Mouse (Mus musculus) cerebellum, adult 2 months (tissue): ENCODE results near the gene Lpar6.

Experiments
- CTCF ChIP-seq: fragments of 200-500 bp; IDR thresholded peaks from 2 replicates; pipeline ENCODE4 v1.5.1; 2011; ENCODE audit warnings: low read depth, mild to moderate bottlenecking, control low read depth, low read length, moderate library complexity, borderline replicate concordance; ENCODE audit not compliant: insufficient read depth
- POLR2A ChIP-seq: fragments of 200-500 bp; IDR thresholded peaks from 2 replicates; pipeline ENCODE4 v1.6.1; 2011; ENCODE audit warnings: low read length, control low read depth, borderline replicate concordance; ENCODE audit not compliant: insufficient read depth

GRCm38 (mm10) chr14:73258181-73258580 lies 20.5 kb downstream of the Lpar6 start:
- TF ChIP-seq CTCF (no peak), POLR2A (no peak)
